In the genomic region with DNA sequence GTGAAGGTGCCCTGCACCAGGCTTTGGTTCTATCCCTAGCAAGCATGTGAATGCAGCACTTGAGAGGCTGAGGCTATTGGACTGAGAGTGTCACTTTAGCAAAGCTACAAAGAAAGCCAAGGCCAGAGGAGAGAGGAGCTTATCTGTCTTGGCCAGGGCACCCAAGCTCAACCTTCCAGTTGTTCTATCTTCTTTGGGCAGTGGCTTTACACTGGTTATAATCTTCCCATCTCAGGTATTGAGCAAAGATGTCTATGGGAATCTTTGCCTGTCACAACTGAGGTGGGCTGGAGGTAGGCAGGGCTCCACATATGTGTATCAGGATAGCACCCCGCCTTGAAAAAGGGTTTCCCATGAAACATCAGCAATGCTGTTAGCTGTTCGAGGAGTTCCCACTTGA, we compare ENCODE assay signal across 25 mouse cellular contexts. TPM values are rescaled to one million over a fixed set of nuclear protein-coding genes. Genes with fewer than 3 reads are reported as not detected.
"Had no signal": no experiment of that assay in that cellular context is flagged by ENCODE, and none has a peak within 500 bp of the region (broad histone marks: within the 10 kb centered on the region; RNA-seq: fewer than 3 reads in every experiment).

No protein-coding gene starts in this region.

- H3K27ac ChIP-seq: intestine, embryonic 15.5 days; limb, embryonic 10.5 days; limb, embryonic 13.5 days; macrophage; neural tube, embryonic 12.5 days; neural tube, embryonic 15.5 days; stomach, embryonic 15.5 days had no signal

- H3K9me3 ChIP-seq: intestine, embryonic 15.5 days; limb, embryonic 10.5 days; neural tube, embryonic 12.5 days; neural tube, embryonic 15.5 days; stomach, embryonic 15.5 days had no signal

- ATAC-seq: intestine, embryonic 15.5 days; lung, postnatal 0 days had no signal

- H3K4me2 ChIP-seq: intestine, embryonic 15.5 days; limb, embryonic 13.5 days; lung, embryonic 14.5 days; midbrain, embryonic 11.5 days; neural tube, embryonic 12.5 days; neural tube, embryonic 15.5 days; stomach, embryonic 15.5 days had no signal

- DNase-seq: kidney, adult 18-20 months; kidney, adult 9 months; kidney, postnatal 14 days; lung, embryonic 14.5 days; midbrain, embryonic 14.5 days; right cerebral cortex, adult 18-20 months; right cerebral cortex, postnatal 14 days; right cerebral cortex, postnatal 4 days; thymus, postnatal 25 days had no signal

- H3K27me3 ChIP-seq: intestine, embryonic 15.5 days; limb, embryonic 13.5 days; megakaryocyte, embryonic 14.5 days; neural tube, embryonic 12.5 days; neural tube, embryonic 15.5 days; stomach, embryonic 15.5 days had no signal

- H3K9ac ChIP-seq: intestine, embryonic 15.5 days; limb, embryonic 13.5 days; lung, embryonic 14.5 days; neural tube, embryonic 12.5 days; neural tube, embryonic 15.5 days; stomach, embryonic 15.5 days had no signal

- H3K36me3 ChIP-seq: intestine, embryonic 15.5 days; limb, embryonic 10.5 days; limb, embryonic 13.5 days; neural tube, embryonic 12.5 days; neural tube, embryonic 15.5 days; stomach, embryonic 15.5 days had no signal

- H3K4me1 ChIP-seq: limb, embryonic 10.5 days; neural tube, embryonic 12.5 days; neural tube, embryonic 15.5 days; stomach, embryonic 15.5 days had no signal

- H3K4me3 ChIP-seq: intestine, embryonic 15.5 days; limb, embryonic 10.5 days; limb, embryonic 13.5 days; megakaryocyte, embryonic 14.5 days; neural tube, embryonic 12.5 days; neural tube, embryonic 15.5 days; stomach, embryonic 15.5 days had no signal

RNA-seq across cellular contexts. Expression of a gene that starts 4.7 kb away (rescaled TPM):
- polyA plus RNA-seq: liver, adult 2 months had no signal

RNA-seq across cellular contexts. Expression of a gene that starts 15.4 kb away (rescaled TPM):
- total RNA-seq: layer of hippocampus, adult 18-20 months; layer of hippocampus, postnatal 14 days; left cerebral cortex, adult 18-20 months; left cerebral cortex, postnatal 25 days; liver, adult 2 months had no signal
- polyA plus RNA-seq: kidney, embryonic 16.5 days; limb, embryonic 10.5 days; limb, embryonic 13.5 days; liver, adult 2 months; lung, embryonic 14.5 days; macrophage; midbrain, embryonic 11.5 days; neural tube, embryonic 12.5 days; stomach, embryonic 15.5 days had no signal

RNA-seq across cellular contexts. Expression of a gene that starts 39.0 kb away (rescaled TPM):
- total RNA-seq: liver, adult 2 months had no signal
- polyA plus RNA-seq: liver, adult 2 months had no signal
